Mouse (Mus musculus) small intestine, adult 2 months (tissue): ENCODE results near the gene Sacm1l.

Experiments
- CTCF ChIP-seq: fragments of 200-500 bp; IDR thresholded peaks from 2 replicates; pipeline ENCODE4 v1.5.1; 2012; ENCODE audit warnings: low read depth, mild to moderate bottlenecking, control low read depth, inconsistent platforms, low read length, moderate library complexity, mixed read lengths; ENCODE audit not compliant: insufficient replicate concordance, insufficient read length; ENCODE audit errors: extremely low read depth
- POLR2A ChIP-seq: fragments of 200-500 bp; IDR thresholded peaks from 2 replicates; pipeline ENCODE4 v1.6.1; 2012; ENCODE audit warnings: low read depth, mild to moderate bottlenecking, control low read depth, inconsistent platforms, low read length, moderate library complexity

- TF ChIP-seq POLR2A (no peak), CTCF (no peak)
Measured at GRCm38 (mm10) chr9:123512482-123512881, 17.1 kb upstream of the Sacm1l start.
